Mouse (Mus musculus) layer of hippocampus, adult 2 months (tissue): ENCODE measurements around the gene Lztr1. TPM values are rescaled to one million over a fixed set of nuclear protein-coding genes. Genes with fewer than 3 reads are reported as not detected.
A peak's percentile ranks its signal among the peaks of the same experiment; 100 is the strongest.

Experiments used
- DNase-seq, 2 experiments: peaks; one replicate each; pipeline ENCODE4 v3.0.0; 2022; ENCODE audit warnings: low spot score in 2 of 2
- H3K27ac ChIP-seq: fragments of 200-600 bp; 2 replicates; pipeline ENCODE4 v1.8.1; 2022
- H3K4me3 ChIP-seq: fragments of 200-600 bp; 2 replicates; pipeline ENCODE4 v1.8.1; 2022; ENCODE audit warnings: mild to moderate bottlenecking
- CTCF ChIP-seq: fragments of 200-600 bp; conservative IDR thresholded peaks from 2 replicates; pipeline ENCODE4 v1.8.1; 2022; ENCODE audit warnings: antibody characterized with exemption, mild to moderate bottlenecking, moderate library complexity
- total RNA-seq, 2 experiments: library from RNA; stranded (reverse); gene quantifications; 2 replicates each; pipeline ENCODE4 v1.2.3; 2021

Lztr1 gene
- total RNA-seq, 2 experiments from 2014 or later = 186 to 201 TPM

- Histone ChIP-seq H3K4me3 (no peak overlapping the region), H3K27ac (no peak overlapping the region)
- TF ChIP-seq CTCF = no peak
- no peak for DNase-seq
Observed at GRCm38 (mm10) chr16:17510686-17511085, 2.2 kb downstream of the Lztr1 start.

- TF ChIP-seq CTCF = no peak
- no peak overlapping the region for H3K27ac ChIP-seq
- no peak for DNase-seq
- H3K4me3 ChIP-seq = no peak overlapping the region
Observed at GRCm38 (mm10) chr16:17511431-17511830, 2.9 kb downstream of the Lztr1 start.

GRCm38 (mm10) chr16:17518910-17519309, 10.4 kb downstream of the Lztr1 start:
- H3K27ac ChIP-seq = no peak overlapping the region
- H3K4me3 ChIP-seq = no peak overlapping the region
- DNase-seq = no peak
- no peak for TF ChIP-seq CTCF

GRCm38 (mm10) chr16:17524156-17524555, 15.7 kb downstream of the Lztr1 start:
- no peak for DNase-seq
- no peak overlapping the region for H3K4me3 ChIP-seq
- no peak overlapping the region for H3K27ac ChIP-seq
- TF ChIP-seq CTCF = no peak

GRCm38 (mm10) chr16:17525524-17525923, 17.0 kb downstream of the Lztr1 start:
- no peak for TF ChIP-seq CTCF

GRCm38 (mm10) chr16:17526223-17526622, 17.7 kb downstream of the Lztr1 start:
- Histone ChIP-seq H3K27ac (no peak overlapping the region), H3K4me3 (no peak overlapping the region)
- no peak for TF ChIP-seq CTCF
- DNase-seq = no peak

More at GRCm38 (mm10) chr16:17525524-17525923, 17.0 kb downstream of the Lztr1 start:
- H3K4me3 ChIP-seq = no peak overlapping the region
- DNase-seq = no peak
- no peak overlapping the region for H3K27ac ChIP-seq

- no peak for TF ChIP-seq CTCF
- H3K27ac ChIP-seq = 0 out of 2 replicates have a peak overlapping the region, but pooled peaks have one; percentile 29
Observed at GRCm38 (mm10) chr16:17527606-17528005, 19.1 kb downstream of the Lztr1 start.

GRCm38 (mm10) chr16:17528276-17528675, 19.8 kb downstream of the Lztr1 start:
- no peak for DNase-seq
- no peak overlapping the region for H3K4me3 ChIP-seq
- H3K27ac ChIP-seq = peak overlapping the region; percentile 29; the same call in 1 of the 2 replicates
- no peak for TF ChIP-seq CTCF

More at GRCm38 (mm10) chr16:17527606-17528005, 19.1 kb downstream of the Lztr1 start:
- no peak overlapping the region for H3K4me3 ChIP-seq
- DNase-seq = no peak

- no peak for TF ChIP-seq CTCF
- Histone ChIP-seq H3K4me3 (peak overlapping the region; percentile 91), H3K27ac (peak overlapping the region; percentile 97)
- DNase-seq = no peak
Observed at GRCm38 (mm10) chr16:17529981-17530586, 21.6 kb downstream of the Lztr1 start.

GRCm38 (mm10) chr16:17530640-17531288, 22.3 kb downstream of the Lztr1 start, which contains the start of gene Thap7:
Thap7 (minus strand) TSS chr16:17531136.
- Histone ChIP-seq H3K4me3 (peak within 1 kb of the TSS; percentile 91), H3K27ac (peak within 1 kb of the TSS; percentile 97)
- TF ChIP-seq CTCF = 0 out of 2 replicates have a peak, but pooled peaks have one; percentile 2
- DNase-seq = peak; percentile 95 to 96

- no peak overlapping the region for H3K4me3 ChIP-seq
- no peak overlapping the region for H3K27ac ChIP-seq
- no peak for DNase-seq
- TF ChIP-seq CTCF = peak; percentile 60
Observed at GRCm38 (mm10) chr16:17532271-17532670, 23.8 kb downstream of the Lztr1 start.

GRCm38 (mm10) chr16:17532676-17533329, 24.3 kb downstream of the Lztr1 start:
- no peak for TF ChIP-seq CTCF
- DNase-seq = no peak
- H3K4me3 ChIP-seq = no peak overlapping the region
- no peak overlapping the region for H3K27ac ChIP-seq

- Histone ChIP-seq H3K4me3 (no peak overlapping the region), H3K27ac (no peak overlapping the region)
- no peak for DNase-seq
- TF ChIP-seq CTCF = peak; percentile 63
Observed at GRCm38 (mm10) chr16:17536584-17536983, 28.1 kb downstream of the Lztr1 start.

GRCm38 (mm10) chr16:17542632-17543031, 34.1 kb downstream of the Lztr1 start:
- no peak overlapping the region for H3K4me3 ChIP-seq
- H3K27ac ChIP-seq = peak overlapping the region; percentile 36; the same call in 1 of the 2 replicates
- DNase-seq = no peak
- TF ChIP-seq CTCF = no peak
